Comparison of ENCODE assay signal across 17 mouse cellular contexts in the genomic region with DNA sequence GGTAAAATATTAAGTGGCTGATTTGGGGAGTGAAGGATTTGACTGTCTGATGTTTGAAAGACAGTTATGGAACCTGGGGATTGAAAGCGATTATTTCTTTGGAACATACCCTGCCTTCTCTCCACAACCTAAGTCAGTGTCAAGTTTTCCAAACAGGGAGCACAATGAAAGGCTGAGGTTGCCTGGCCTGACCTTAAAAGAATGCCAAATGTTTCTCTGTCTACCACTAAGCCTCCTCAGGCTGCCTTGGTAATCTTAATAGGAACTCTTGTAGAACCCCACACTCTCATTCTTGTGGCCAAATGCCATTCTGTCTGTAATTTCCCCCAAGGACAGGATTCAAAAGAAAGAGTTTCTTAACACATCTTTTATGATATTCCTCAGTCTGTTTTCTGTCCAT. TPM values are rescaled to one million over a fixed set of nuclear protein-coding genes. Genes with fewer than 3 reads are reported as not detected.
"Had no signal": no experiment of that assay in that cellular context is flagged by ENCODE, and none has a peak within 500 bp of the region (broad histone marks: within the 10 kb centered on the region; RNA-seq: fewer than 3 reads in every experiment).

No protein-coding gene starts in this region.

- H3K27ac ChIP-seq: limb, embryonic 10.5 days; liver, embryonic 15.5 days; stomach, postnatal 0 days had no signal

- H3K36me3 ChIP-seq: limb, embryonic 10.5 days; liver, embryonic 15.5 days had no signal

- H3K4me2 ChIP-seq: liver, embryonic 11.5 days; liver, embryonic 15.5 days had no signal

- H3K9ac ChIP-seq: liver, embryonic 15.5 days had no signal

- H3K4me3 ChIP-seq: limb, embryonic 10.5 days; liver, embryonic 15.5 days had no signal

- H3K4me1 ChIP-seq: limb, embryonic 10.5 days; liver, embryonic 15.5 days had no signal

- H3K9me3 ChIP-seq: limb, embryonic 10.5 days; liver, embryonic 15.5 days had no signal

- H3K27me3 ChIP-seq: liver, embryonic 15.5 days had no signal

- DNase-seq: kidney, adult 8-10 months; kidney, postnatal 25 days; lung, adult 2 months; lung, postnatal 36 days; thymus, postnatal 4 days had no signal

- ATAC-seq: lung, postnatal 0 days had no signal

RNA-seq across cellular contexts. Expression of gene 4921530L21Rik, which starts 3.5 kb away (rescaled TPM):
- total RNA-seq: left cerebral cortex, postnatal 10 days; megakaryocyte progenitor cell, adult 5-6 weeks; midbrain, postnatal 0 days; neutrophil, adult 5-6 weeks had no signal
- polyA plus RNA-seq: kidney, embryonic 16.5 days; limb, embryonic 10.5 days; limb, embryonic 14.5 days; liver, embryonic 11.5 days; liver, embryonic 15.5 days; lung, adult 2 months; lung, postnatal 0 days; midbrain, postnatal 0 days; neural tube, embryonic 11.5 days; stomach, postnatal 0 days had no signal
